ENCODE assay signal across 9 mouse cellular contexts in genomic region chr12:103348506-103348905, GRCm38 (mm10). TPM values are rescaled to one million over a fixed set of nuclear protein-coding genes. Genes with fewer than 3 reads are reported as not detected.
DNase-seq lines count a peak whose midpoint lies in the region; ATAC-seq lines count a peak whose summit lies in the region.
"Had no signal": no experiment of that assay in that cellular context is flagged by ENCODE, and none has a peak within 500 bp of the region (broad histone marks: within the 10 kb centered on the region; RNA-seq: fewer than 3 reads in every experiment).

No protein-coding gene starts in this region.

- DNase-seq in gastrocnemius, adult 18-20 months (ENCODE audit: low spot score): peak; percentile 85
- no peak for DNase-seq in gastrocnemius, postnatal 25 days
- DNase-seq in cerebellum, adult 9-10 months: peak; percentile 76
- DNase-seq in frontal cortex, postnatal 25 days (ENCODE audit: low spot score in 2 of 2): peak; percentile 84 to 86
- peak; percentile 50 to 76 for DNase-seq in left cerebral cortex, adult 8-10 months (ENCODE audit: low spot score in 2 of 2)
- peak; percentile 98 for DNase-seq in midbrain, embryonic 11.5 days (ENCODE audit: low spot score, missing footprints)
- peak; percentile 62 for DNase-seq in spleen, adult 12 weeks (ENCODE audit: low spot score)

- H3K4me2 ChIP-seq in intestine, embryonic 15.5 days (replicated peaks): no peak overlapping the region
- no peak overlapping the region for H3K4me2 ChIP-seq in midbrain, embryonic 11.5 days

- no peaks in the 10 kb centered on the region for H3K9me3 ChIP-seq in intestine, embryonic 15.5 days
- H3K9me3 ChIP-seq in midbrain, embryonic 11.5 days (ENCODE audit: control insufficient read depth, low read length): no peaks in the 10 kb centered on the region

- H3K27me3 ChIP-seq in intestine, embryonic 15.5 days (replicated peaks): no peaks in the 10 kb centered on the region
- H3K27me3 ChIP-seq in midbrain, embryonic 11.5 days (ENCODE audit: control insufficient read depth, insufficient read depth, low read length): no peaks in the 10 kb centered on the region

- no peaks in the 10 kb centered on the region for H3K36me3 ChIP-seq in intestine, embryonic 15.5 days
- no peaks in the 10 kb centered on the region for H3K36me3 ChIP-seq in midbrain, embryonic 11.5 days (ENCODE audit: control insufficient read depth, insufficient read depth, low read length)

- ATAC-seq in intestine, embryonic 15.5 days: peak; percentile 57
- ATAC-seq in midbrain, embryonic 11.5 days (ENCODE audit: low FRiP score): peak; percentile 49; the same call in 1 of the 2 replicates

- no peak overlapping the region for H3K9ac ChIP-seq in intestine, embryonic 15.5 days
- no peak overlapping the region for H3K9ac ChIP-seq in midbrain, embryonic 11.5 days (ENCODE audit: low read length)

- H3K4me1 ChIP-seq in intestine, embryonic 15.5 days (replicated peaks): no peaks in the 10 kb centered on the region
- no peaks in the 10 kb centered on the region for H3K4me1 ChIP-seq in midbrain, embryonic 11.5 days (ENCODE audit: control insufficient read depth, insufficient read depth, low read length)

- 7% methylated on average over 3 of the region's 3 CpGs for WGBS in intestine, embryonic 15.5 days
- WGBS in midbrain, embryonic 11.5 days: 8% methylated on average over 3 of the region's 3 CpGs

- no peak overlapping the region for H3K4me3 ChIP-seq in intestine, embryonic 15.5 days (replicated peaks)
- H3K4me3 ChIP-seq in midbrain, embryonic 11.5 days (ENCODE audit: low read depth, low read length): no peak overlapping the region
- H3K4me3 ChIP-seq: myocyte had no signal

- H3K27ac ChIP-seq in intestine, embryonic 15.5 days: no peak overlapping the region
- H3K27ac ChIP-seq in midbrain, embryonic 11.5 days (ENCODE audit: low read depth, low read length): no peak overlapping the region

RNA-seq across cellular contexts. Expression of gene Asb2, which starts 7.3 kb away (rescaled TPM):
- total RNA-seq in gastrocnemius, adult 18-20 months (2021): 100 to 1,000 TPM; 852 to 871 TPM
- 100 to 1,000 TPM; 196 to 518 TPM for total RNA-seq in gastrocnemius, postnatal 25 days (2021)
- 16.5 and 17.9 TPM in 2 replicates for polyA plus RNA-seq in intestine, embryonic 15.5 days (2015; fragmentation: Nextera tagmentation; extraction: Ambion mirVana)
- 1 to 10 TPM; 4.2 to 7.1 (median 4.7) TPM for total RNA-seq in left cerebral cortex, adult 8-10 months (2022)
- 0.58 and 0.77 TPM in 2 replicates for polyA plus RNA-seq in midbrain, embryonic 11.5 days (2014; fragmentation: Nextera tagmentation; extraction: Ambion mirVana)

RNA-seq across cellular contexts. Expression of gene Fam181a, which starts 37.7 kb away (rescaled TPM):
- total RNA-seq in gastrocnemius, adult 18-20 months (2021): not detected
- total RNA-seq in gastrocnemius, postnatal 25 days (2021): not detected
- 0.13 TPM in 1 of 2 replicates, not detected in the other for polyA plus RNA-seq in intestine, embryonic 15.5 days (2015; fragmentation: Nextera tagmentation; extraction: Ambion mirVana)
- 1 to 10 TPM; 1.9 to 4.9 (median 3.1) TPM for total RNA-seq in left cerebral cortex, adult 8-10 months (2022)
- 47.3 and 57.7 TPM in 2 replicates for polyA plus RNA-seq in midbrain, embryonic 11.5 days (2014; fragmentation: Nextera tagmentation; extraction: Ambion mirVana)
- polyA plus RNA-seq: myocyte had no signal

RNA-seq across cellular contexts. Expression of gene Otub2, which starts 40.0 kb away (rescaled TPM):
- total RNA-seq in gastrocnemius, adult 18-20 months (2021): 10 to 100 TPM; 11.2 to 15.5 TPM
- total RNA-seq in gastrocnemius, postnatal 25 days (2021): 1 to 10 TPM; 2.0 to 3.5 TPM
- polyA plus RNA-seq in intestine, embryonic 15.5 days (2015; fragmentation: Nextera tagmentation; extraction: Ambion mirVana): 5.6 and 6.6 TPM in 2 replicates
- total RNA-seq in left cerebral cortex, adult 8-10 months (2022): 10 to 100 TPM; 17.2 to 21.0 (median 18.4) TPM
- 13.9 and 14.1 TPM in 2 replicates for polyA plus RNA-seq in midbrain, embryonic 11.5 days (2014; fragmentation: Nextera tagmentation; extraction: Ambion mirVana)

RNA-seq across cellular contexts. Expression of gene 9330161L09Rik, which starts 59.1 kb away (rescaled TPM):
- 1 to 10 TPM in 1 of 2 experiments, under 1 TPM in 1; 0.62 to 1.1 TPM for total RNA-seq in gastrocnemius, adult 18-20 months (2021)
- total RNA-seq in gastrocnemius, postnatal 25 days (2021): under 1 TPM; 0.46 to 0.74 TPM
- polyA plus RNA-seq in intestine, embryonic 15.5 days (2015; fragmentation: Nextera tagmentation; extraction: Ambion mirVana): 0.16 and 0.48 TPM in 2 replicates
- 1 to 10 TPM; 3.4 to 5.0 (median 4.2) TPM for total RNA-seq in left cerebral cortex, adult 8-10 months (2022)
- polyA plus RNA-seq in midbrain, embryonic 11.5 days (2014; fragmentation: Nextera tagmentation; extraction: Ambion mirVana): 0.59 and 0.81 TPM in 2 replicates

Comparison
In these comparisons a context has a peak if more than half of its experiments do, and no peak if none do; other contexts are left out.
1. RNA of gene Asb2, which starts 7.3 kb away (total RNA-seq): 852 to 871 TPM in gastrocnemius, adult 18-20 months and 196 to 518 TPM in gastrocnemius, postnatal 25 days; 4.2 to 7.1 TPM in left cerebral cortex, adult 8-10 months; every median in the first group is over 10 times any median in the second.